Mouse (Mus musculus): Measurements from ENCODE around the gene Eif4g1. TPM values are rescaled to one million over a fixed set of nuclear protein-coding genes. Genes with fewer than 3 reads are reported as not detected.
A peak's percentile ranks its signal among the peaks of the same experiment; 100 is the strongest.

Gene Eif4g1
- polyA plus RNA-seq, 1 experiment from 2014 or later, result 171 TPM

DNA sequence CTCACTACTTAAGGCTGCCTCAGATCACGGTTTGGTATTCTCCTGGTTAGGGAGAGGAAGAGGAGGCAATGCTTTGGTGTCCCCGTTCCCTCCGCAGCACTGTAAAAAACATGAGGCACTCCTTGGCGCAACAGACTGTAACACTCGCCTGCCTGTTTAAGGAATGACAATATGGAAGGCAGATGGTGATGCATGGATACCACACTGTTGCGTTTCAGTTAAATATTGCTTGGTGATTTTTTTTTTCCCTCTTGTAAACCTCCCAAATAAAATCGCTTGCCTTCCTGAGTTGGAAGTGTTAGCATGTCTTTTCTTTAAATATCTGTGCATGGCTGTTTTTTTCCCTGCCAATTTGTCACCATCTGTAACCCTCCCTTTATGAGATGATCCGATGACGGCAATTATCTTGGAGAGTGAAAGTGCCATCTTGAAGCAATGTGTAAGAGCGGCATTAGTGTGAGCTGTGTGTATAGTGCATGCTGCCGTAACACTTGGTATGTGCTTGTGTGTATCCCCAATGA lies 39.2 kb upstream of the Eif4g1 start:
- Histone ChIP-seq H3K9ac (ENCODE audit: low read length) (no peak overlapping the region), H3K9me3 (ENCODE audit: control insufficient read depth, low read length) (no peaks in the 10 kb centered on the region), H3K36me3 (ENCODE audit: control insufficient read depth, insufficient read depth, low read length) (no peaks in the 10 kb centered on the region), H3K27me3 (replicated peaks; ENCODE audit: control insufficient read depth, insufficient read depth, low read length) (peaks cover 19% of the 10 kb centered on the region), H3K4me1 (replicated peaks; ENCODE audit: control insufficient read depth, insufficient read depth, low read length) (peaks cover 6% of the 10 kb centered on the region; the same call in 1 of the 2 replicates), H3K27ac (ENCODE audit: low read depth) (no peak overlapping the region), H3K4me2 (ENCODE audit: low read length) (no peak overlapping the region), H3K4me3 (ENCODE audit: low read depth, low read length) (no peak overlapping the region; the same call in 1 of the 2 replicates)
- no peak for ATAC-seq (replicated peaks; ENCODE audit: low FRiP score, low TSS enrichment, low read depth)
- WGBS, result 55% methylated on average over 11 of the region's 11 CpGs
- DNase-seq (ENCODE audit: low spot score), result no peak

DNA sequence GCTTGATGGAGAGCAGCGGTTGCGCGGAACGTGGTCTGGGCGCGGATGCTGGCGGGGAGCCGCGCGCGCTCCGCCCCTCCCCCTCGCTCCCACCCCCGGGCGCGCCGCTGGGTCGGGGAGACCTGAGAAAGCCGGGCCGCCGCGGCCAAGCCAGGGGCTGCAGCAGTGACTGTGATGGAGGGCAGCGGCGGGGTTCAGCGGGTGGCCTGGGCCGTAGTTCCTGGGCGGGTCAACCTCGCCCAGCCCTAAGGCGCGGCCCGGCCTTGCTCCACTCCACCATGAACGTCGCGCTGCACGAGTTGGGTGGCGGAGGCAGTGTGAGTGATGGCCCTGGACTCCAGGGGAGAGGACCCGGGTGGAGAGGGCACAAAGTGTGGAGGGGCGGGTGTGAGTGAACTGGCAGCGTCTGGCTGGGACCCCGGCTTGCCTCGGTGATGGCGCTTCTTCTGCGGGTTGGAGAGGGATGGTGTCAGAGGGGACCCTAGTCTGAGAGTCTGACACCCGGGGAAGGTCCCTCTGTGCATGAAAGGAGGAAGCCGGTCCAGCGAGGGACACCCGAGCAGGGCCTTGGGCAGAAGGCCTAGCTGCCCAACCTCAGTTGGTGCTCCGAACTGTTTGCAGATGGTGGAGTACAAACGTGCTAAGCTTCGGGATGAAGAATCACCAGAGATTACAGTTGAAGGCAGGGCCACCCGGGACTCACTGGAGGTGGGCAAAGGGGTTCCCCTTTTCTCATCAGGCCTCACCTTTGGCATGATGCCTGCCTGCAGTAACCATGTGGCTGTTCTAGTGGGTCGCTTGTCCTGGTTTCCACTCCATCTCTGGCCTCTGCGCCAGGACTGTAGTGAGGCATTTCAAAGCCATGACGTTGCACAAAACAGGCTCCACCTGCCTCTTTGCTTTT lies 38.1 kb upstream of the Eif4g1 start, which contains the start of gene Ece2:
Ece2 (plus strand) TSS at position 98 of the 904 bp plus-strand sequence.
- peak; percentile 59 for DNase-seq (ENCODE audit: low spot score)
- peak within 1 kb of the TSS; percentile 49 for H3K9ac ChIP-seq (ENCODE audit: low read length)
- no peak within 1 kb of the TSS for H3K27ac ChIP-seq (ENCODE audit: low read depth)
- H3K9me3 ChIP-seq (ENCODE audit: control insufficient read depth, low read length), result no peaks in the 10 kb centered on the region
- peaks cover 19% of the 10 kb centered on the region for H3K27me3 ChIP-seq (replicated peaks; ENCODE audit: control insufficient read depth, insufficient read depth, low read length)
- WGBS, result 7% methylated on average over 54 of the region's 54 CpGs
- no peaks in the 10 kb centered on the region for H3K36me3 ChIP-seq (ENCODE audit: control insufficient read depth, insufficient read depth, low read length)
- peak; percentile 53; the same call in 1 of the 2 replicates for ATAC-seq (replicated peaks; ENCODE audit: low FRiP score, low TSS enrichment, low read depth)
- peak within 1 kb of the TSS; percentile 92 for H3K4me2 ChIP-seq (ENCODE audit: low read length)
- peaks cover 6% of the 10 kb centered on the region; the same call in 1 of the 2 replicates for H3K4me1 ChIP-seq (replicated peaks; ENCODE audit: control insufficient read depth, insufficient read depth, low read length)
- peak within 1 kb of the TSS; percentile 45 for H3K4me3 ChIP-seq (ENCODE audit: low read depth, low read length)

DNA sequence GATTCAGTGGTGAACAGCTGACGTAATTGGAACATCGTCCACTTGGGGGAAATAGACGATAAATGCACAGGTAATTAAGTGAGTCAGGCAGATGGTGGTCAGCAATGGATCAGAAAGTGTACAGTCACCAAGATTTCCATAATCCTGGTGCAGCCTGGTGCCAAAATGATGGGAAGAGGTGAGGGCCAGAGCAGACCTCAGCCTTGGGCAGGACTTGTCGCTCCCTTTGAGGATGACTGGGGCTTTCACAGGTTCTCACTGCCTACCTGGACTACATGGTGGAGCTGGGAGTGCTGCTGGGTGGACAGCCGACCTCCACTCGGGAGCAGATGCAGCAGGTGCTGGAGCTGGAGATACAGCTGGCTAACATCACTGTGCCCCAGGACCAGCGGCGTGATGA lies 30.7 kb upstream of the Eif4g1 start:
- no peak overlapping the region for H3K4me2 ChIP-seq (ENCODE audit: low read length)
- ATAC-seq (replicated peaks; ENCODE audit: low FRiP score, low TSS enrichment, low read depth) (no peak), DNase-seq (ENCODE audit: low spot score) (no peak)
- H3K4me1 ChIP-seq (replicated peaks; ENCODE audit: control insufficient read depth, insufficient read depth, low read length), result no peaks in the 10 kb centered on the region
- H3K9ac ChIP-seq (ENCODE audit: low read length), result no peak overlapping the region
- H3K9me3 ChIP-seq (ENCODE audit: control insufficient read depth, low read length), result no peaks in the 10 kb centered on the region
- H3K4me3 ChIP-seq (ENCODE audit: low read depth, low read length), result no peak overlapping the region
- WGBS, result 81% methylated on average over 8 of the region's 8 CpGs
- H3K27ac ChIP-seq (ENCODE audit: low read depth), result no peak overlapping the region
- no peaks in the 10 kb centered on the region for H3K27me3 ChIP-seq (replicated peaks; ENCODE audit: control insufficient read depth, insufficient read depth, low read length)
- H3K36me3 ChIP-seq (ENCODE audit: control insufficient read depth, insufficient read depth, low read length), result no peaks in the 10 kb centered on the region

DNA sequence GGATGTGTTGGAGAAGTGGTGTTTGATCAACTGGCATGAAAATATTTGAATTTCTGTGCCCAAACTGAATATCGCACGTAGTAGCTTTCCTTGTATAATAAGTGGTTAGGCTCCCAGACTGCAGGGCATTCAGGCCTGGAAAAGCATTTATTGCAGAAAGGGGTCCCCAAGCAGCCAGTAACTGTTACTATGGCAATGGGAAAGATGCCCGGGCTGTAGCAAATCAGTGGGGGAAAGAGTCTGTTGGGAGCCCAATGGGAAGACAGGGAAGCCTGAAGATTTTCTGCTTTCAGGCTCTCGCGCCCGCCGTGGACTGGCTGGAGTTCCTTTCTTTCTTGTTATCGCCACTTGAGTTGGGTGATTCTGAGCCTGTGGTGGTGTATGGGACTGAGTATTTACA lies 29.7 kb upstream of the Eif4g1 start:
- no peak for ATAC-seq (replicated peaks; ENCODE audit: low FRiP score, low TSS enrichment, low read depth)
- Histone ChIP-seq H3K9me3 (ENCODE audit: control insufficient read depth, low read length) (no peaks in the 10 kb centered on the region), H3K4me1 (replicated peaks; ENCODE audit: control insufficient read depth, insufficient read depth, low read length) (no peaks in the 10 kb centered on the region), H3K4me3 (ENCODE audit: low read depth, low read length) (no peak overlapping the region), H3K9ac (ENCODE audit: low read length) (no peak overlapping the region), H3K27me3 (replicated peaks; ENCODE audit: control insufficient read depth, insufficient read depth, low read length) (no peaks in the 10 kb centered on the region), H3K4me2 (ENCODE audit: low read length) (no peak overlapping the region), H3K27ac (ENCODE audit: low read depth) (no peak overlapping the region), H3K36me3 (ENCODE audit: control insufficient read depth, insufficient read depth, low read length) (no peaks in the 10 kb centered on the region)
- 85% methylated on average over 8 of the region's 8 CpGs for WGBS
- no peak for DNase-seq (ENCODE audit: low spot score)

DNA sequence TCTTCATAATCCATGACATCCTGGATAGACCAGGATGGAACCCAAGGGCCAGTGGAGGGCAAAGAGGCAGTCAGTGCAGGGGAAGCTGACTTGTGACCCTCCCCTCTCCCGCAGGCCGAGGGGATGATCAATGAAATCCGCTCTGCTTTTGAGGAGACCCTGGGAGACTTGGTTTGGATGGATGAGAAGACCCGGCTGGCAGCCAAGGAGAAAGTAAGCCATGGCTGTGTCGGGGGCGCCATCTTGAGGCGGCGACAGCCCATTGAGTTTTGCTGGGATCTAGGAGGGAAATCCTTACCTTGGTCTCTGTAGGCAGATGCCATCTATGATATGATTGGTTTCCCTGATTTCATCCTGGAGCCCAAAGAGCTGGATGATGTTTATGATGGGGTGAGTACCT lies 26.0 kb upstream of the Eif4g1 start:
- WGBS, result 4% methylated on average over 8 of the region's 8 CpGs

DNA sequence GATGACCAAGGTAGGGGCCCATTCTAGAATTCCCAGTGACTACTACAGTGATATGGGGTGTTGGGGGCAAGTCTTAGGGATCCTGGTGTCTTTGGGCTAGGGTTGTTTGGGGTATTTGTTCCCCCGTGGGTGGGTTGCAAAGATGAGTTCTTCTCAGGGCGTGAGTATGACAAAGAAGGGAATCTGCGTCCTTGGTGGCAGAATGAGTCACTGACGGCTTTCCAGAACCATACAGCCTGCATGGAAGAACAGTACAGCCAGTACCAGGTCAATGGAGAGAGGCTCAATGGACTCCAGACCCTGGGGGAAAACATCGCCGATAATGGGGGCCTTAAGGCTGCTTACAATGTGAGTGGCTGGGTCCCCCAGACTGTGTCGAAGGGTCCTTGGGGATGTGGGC lies 24.2 kb upstream of the Eif4g1 start:
- 85% methylated on average over 7 of the region's 7 CpGs for WGBS
- no peaks in the 10 kb centered on the region for H3K27me3 ChIP-seq (replicated peaks; ENCODE audit: control insufficient read depth, insufficient read depth, low read length)
- no peak overlapping the region for H3K4me3 ChIP-seq (ENCODE audit: low read depth, low read length)
- DNase-seq (ENCODE audit: low spot score), result no peak
- H3K4me2 ChIP-seq (ENCODE audit: low read length), result no peak overlapping the region
- no peaks in the 10 kb centered on the region for H3K4me1 ChIP-seq (replicated peaks; ENCODE audit: control insufficient read depth, insufficient read depth, low read length)
- H3K36me3 ChIP-seq (ENCODE audit: control insufficient read depth, insufficient read depth, low read length), result no peaks in the 10 kb centered on the region
- no peak overlapping the region for H3K27ac ChIP-seq (ENCODE audit: low read depth)
- no peaks in the 10 kb centered on the region for H3K9me3 ChIP-seq (ENCODE audit: control insufficient read depth, low read length)
- no peak for ATAC-seq (replicated peaks; ENCODE audit: low FRiP score, low TSS enrichment, low read depth)
- no peak overlapping the region for H3K9ac ChIP-seq (ENCODE audit: low read length)

More for the DNA sequence above, 26.0 kb upstream of the Eif4g1 start:
- Histone ChIP-seq H3K27ac (ENCODE audit: low read depth) (no peak overlapping the region), H3K36me3 (ENCODE audit: control insufficient read depth, insufficient read depth, low read length) (no peaks in the 10 kb centered on the region), H3K9me3 (ENCODE audit: control insufficient read depth, low read length) (no peaks in the 10 kb centered on the region), H3K27me3 (replicated peaks; ENCODE audit: control insufficient read depth, insufficient read depth, low read length) (no peaks in the 10 kb centered on the region), H3K9ac (ENCODE audit: low read length) (no peak overlapping the region), H3K4me3 (ENCODE audit: low read depth, low read length) (no peak overlapping the region), H3K4me2 (ENCODE audit: low read length) (no peak overlapping the region), H3K4me1 (replicated peaks; ENCODE audit: control insufficient read depth, insufficient read depth, low read length) (no peaks in the 10 kb centered on the region)
- peak; percentile 74 for ATAC-seq (replicated peaks; ENCODE audit: low FRiP score, low TSS enrichment, low read depth)
- peak; percentile 86 for DNase-seq (ENCODE audit: low spot score)

DNA sequence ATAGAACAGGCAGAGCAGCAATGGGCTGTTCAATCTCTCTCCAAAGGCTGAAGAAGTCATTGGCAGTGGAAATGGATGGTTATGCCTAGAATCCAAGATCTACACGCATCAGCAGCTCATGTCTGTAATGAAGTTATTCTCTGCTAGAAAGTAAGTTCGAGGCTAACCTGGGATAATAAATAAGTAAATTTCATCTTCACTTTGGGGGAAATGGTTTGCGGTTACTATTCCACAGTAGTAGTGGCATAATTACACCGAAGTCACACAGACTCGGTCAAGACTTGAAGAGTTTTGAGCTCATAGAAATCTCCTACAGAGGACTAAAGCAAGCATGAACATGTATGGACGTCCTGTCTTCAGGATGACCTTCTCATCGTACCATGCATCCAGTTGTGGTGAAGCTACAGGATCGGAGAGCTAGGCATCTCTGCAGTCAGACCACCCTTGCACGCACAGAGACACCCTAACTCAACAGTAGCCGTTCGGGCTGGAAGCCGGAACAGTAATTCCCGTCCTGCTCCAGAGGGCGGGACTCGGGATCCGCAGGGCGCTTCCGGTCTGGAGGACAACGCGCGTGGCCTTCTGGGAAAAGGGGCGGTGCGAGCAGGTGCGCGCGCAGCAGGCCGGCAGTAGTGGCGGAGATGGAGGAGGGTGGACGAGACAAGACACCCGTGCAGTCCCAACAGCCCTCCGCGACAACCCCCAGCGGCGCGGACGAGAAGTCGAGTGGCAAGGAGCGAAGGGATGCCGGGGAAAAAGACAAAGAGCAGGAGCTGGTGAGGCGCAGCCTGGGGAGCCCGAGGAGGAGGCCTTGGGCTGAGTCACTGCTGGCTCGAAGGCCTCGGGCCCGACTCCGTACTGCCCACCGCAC lies 16.8 kb upstream of the Eif4g1 start, which contains the start of gene Psmd2:
Psmd2 (plus strand) TSS at position 577 of the 871 bp plus-strand sequence.
- H3K27me3 ChIP-seq (replicated peaks; ENCODE audit: control insufficient read depth, insufficient read depth, low read length), result no peaks in the 10 kb centered on the region
- peaks cover 29% of the 10 kb centered on the region for H3K36me3 ChIP-seq (ENCODE audit: control insufficient read depth, insufficient read depth, low read length)
- peaks cover 9% of the 10 kb centered on the region for H3K4me1 ChIP-seq (replicated peaks; ENCODE audit: control insufficient read depth, insufficient read depth, low read length)
- DNase-seq (ENCODE audit: low spot score) (peak; percentile 98), ATAC-seq (replicated peaks; ENCODE audit: low FRiP score, low TSS enrichment, low read depth) (peak; percentile 96)
- peak within 1 kb of the TSS; percentile 80 for H3K9ac ChIP-seq (ENCODE audit: low read length)
- H3K4me2 ChIP-seq (ENCODE audit: low read length), result peak within 1 kb of the TSS; percentile 98
- H3K9me3 ChIP-seq (ENCODE audit: control insufficient read depth, low read length), result no peaks in the 10 kb centered on the region
- peak within 1 kb of the TSS; percentile 43; the same call in 1 of the 2 replicates for H3K27ac ChIP-seq (ENCODE audit: low read depth)
- H3K4me3 ChIP-seq (ENCODE audit: low read depth, low read length), result peak within 1 kb of the TSS; percentile 90
- 2% methylated on average over 46 of the region's 46 CpGs for WGBS

DNA sequence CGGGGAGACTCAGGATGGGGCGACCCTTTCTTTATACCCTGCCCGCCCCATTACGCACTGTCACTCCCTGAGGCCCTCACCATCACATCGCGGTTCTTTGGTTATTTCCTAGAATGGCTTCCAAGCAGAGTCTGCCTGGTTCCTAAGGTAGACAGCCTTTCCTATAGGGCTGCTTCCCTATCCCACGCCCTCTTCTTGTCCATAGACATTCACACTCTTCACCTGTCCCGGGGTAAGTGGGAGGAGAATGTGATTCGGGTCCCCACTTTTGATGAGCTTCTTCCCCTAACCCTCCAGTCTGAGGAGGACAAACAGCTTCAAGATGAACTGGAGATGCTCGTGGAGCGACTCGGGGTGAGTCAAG lies 16.2 kb upstream of the Eif4g1 start:
- ATAC-seq (replicated peaks; ENCODE audit: low FRiP score, low TSS enrichment, low read depth) (no peak), DNase-seq (ENCODE audit: low spot score) (no peak)
- Histone ChIP-seq H3K27me3 (replicated peaks; ENCODE audit: control insufficient read depth, insufficient read depth, low read length) (no peaks in the 10 kb centered on the region), H3K4me1 (replicated peaks; ENCODE audit: control insufficient read depth, insufficient read depth, low read length) (peaks cover 9% of the 10 kb centered on the region), H3K4me2 (ENCODE audit: low read length) (peak overlapping the region; percentile 98), H3K4me3 (ENCODE audit: low read depth, low read length) (peak overlapping the region; percentile 90), H3K9ac (ENCODE audit: low read length) (peak overlapping the region; percentile 80), H3K36me3 (ENCODE audit: control insufficient read depth, insufficient read depth, low read length) (peaks cover 35% of the 10 kb centered on the region), H3K9me3 (ENCODE audit: control insufficient read depth, low read length) (no peaks in the 10 kb centered on the region), H3K27ac (ENCODE audit: low read depth) (no peak overlapping the region)
- WGBS, result 8% methylated on average over 12 of the region's 12 CpGs
